Mouse (Mus musculus) olfactory bulb, adult 2 months (tissue): ENCODE data around the gene Shisa7.

Source experiments
- CTCF ChIP-seq: fragments of 200-500 bp; IDR thresholded peaks from 2 replicates; pipeline ENCODE4 v1.5.1; 2012; ENCODE audit warnings: low read depth, mild to moderate bottlenecking, low read length, moderate library complexity; ENCODE audit not compliant: insufficient read depth
- POLR2A ChIP-seq: fragments of 200-500 bp; IDR thresholded peaks from 2 replicates; pipeline ENCODE4 v1.6.1; 2012; ENCODE audit warnings: mild to moderate bottlenecking, low read depth, low read length, moderate library complexity; ENCODE audit not compliant: insufficient read depth

DNA sequence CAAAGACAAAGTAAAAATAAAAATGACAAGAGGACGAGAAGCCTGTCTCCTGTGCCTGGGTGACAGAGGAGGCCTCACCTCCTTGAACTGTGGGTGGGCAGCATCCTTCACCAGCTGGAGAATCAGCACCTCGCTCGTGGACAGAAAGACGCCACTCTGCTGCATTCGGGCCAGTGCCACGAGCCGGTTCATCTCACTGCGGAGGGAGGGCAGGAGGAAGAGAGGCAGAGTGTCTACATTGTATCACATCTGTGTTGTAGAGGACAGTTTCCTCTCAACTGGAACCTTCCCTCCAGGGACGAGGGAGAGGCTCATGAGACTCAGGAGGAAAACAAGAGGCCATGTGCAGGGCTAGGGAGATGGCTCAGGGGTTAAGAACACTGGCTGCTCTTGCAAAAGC, 4.9 kb upstream of the Shisa7 start:
- TF ChIP-seq CTCF (no peak), POLR2A (no peak)
